Mouse (Mus musculus): ENCODE measurements around the gene Emilin2. TPM values are rescaled to one million over a fixed set of nuclear protein-coding genes. Genes with fewer than 3 reads are reported as not detected.
A peak's percentile ranks its signal among the peaks of the same experiment; 100 is the strongest.

Emilin2 gene
- total RNA-seq, 2 experiments from 2014 or later: 1.9 to 2.3 TPM

GRCm38 (mm10) chr17:71213666-71214065, 98.1 kb downstream of the Emilin2 start:
- no peak overlapping the region for H3K4me3 ChIP-seq
- H3K27ac ChIP-seq: no peak overlapping the region
- no peak for TF ChIP-seq CTCF (conservative IDR thresholded peaks at IDR 0.05)
- DNase-seq (ENCODE audit: low spot score in 2 of 2): no peak

DNA sequence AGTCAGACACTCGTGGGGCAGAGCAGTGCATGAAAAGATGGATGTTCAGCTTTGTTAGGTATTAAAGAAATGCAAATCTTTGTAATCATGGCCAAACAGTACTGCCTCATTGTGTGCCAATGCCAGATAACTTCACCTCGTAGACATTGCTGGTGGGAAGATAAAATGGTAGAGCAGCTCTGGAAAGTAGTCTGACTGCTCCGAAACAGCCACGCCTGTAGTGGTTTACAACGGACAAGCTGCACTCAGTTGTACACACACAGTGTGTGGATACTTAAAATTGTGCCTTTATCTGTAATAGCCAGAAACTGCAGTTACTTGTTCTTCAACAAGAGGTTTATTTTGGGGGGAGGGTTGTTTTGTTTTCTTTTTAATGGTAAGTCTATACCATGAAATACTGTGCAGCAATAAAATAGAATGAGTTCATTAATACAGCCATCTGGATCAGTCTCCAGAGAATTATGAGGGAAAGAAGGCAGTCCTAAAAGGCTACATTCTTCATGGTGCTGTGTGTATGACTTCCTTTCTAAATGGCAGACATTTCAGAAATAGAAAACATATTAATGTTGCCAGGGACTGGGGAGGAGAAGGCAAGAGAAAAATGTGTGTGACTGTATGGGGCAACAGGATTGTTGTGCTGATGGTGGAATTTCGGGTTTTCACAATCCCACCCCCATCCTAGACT, 99.7 kb downstream of the Emilin2 start:
- H3K4me3 ChIP-seq: no peak overlapping the region
- DNase-seq (ENCODE audit: low spot score in 2 of 2): no peak
- TF ChIP-seq CTCF (conservative IDR thresholded peaks at IDR 0.05): no peak
- no peak overlapping the region for H3K27ac ChIP-seq

DNA sequence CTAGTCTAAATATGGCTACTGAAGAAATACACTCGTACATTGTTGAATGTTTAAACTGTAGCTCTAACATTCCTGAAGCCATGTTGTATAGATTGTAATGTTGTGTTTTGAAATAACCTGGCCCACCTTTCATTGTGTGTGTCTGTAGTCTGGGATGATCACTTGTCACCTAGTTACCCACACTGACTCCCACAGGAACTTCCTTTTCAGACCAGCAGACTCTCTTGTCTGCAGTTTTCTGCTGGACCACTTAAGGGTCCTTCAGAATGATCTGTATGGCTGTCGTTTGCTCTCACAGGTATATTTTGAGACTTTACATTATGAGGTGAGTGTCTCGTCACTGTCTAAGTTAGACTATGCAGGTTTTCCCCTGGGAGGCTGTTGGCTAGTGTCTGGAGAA, 101.8 kb downstream of the Emilin2 start:
- no peak for DNase-seq (ENCODE audit: low spot score in 2 of 2)
- Histone ChIP-seq H3K4me3 (no peak overlapping the region), H3K27ac (no peak overlapping the region)
- no peak for TF ChIP-seq CTCF (conservative IDR thresholded peaks at IDR 0.05)

DNA sequence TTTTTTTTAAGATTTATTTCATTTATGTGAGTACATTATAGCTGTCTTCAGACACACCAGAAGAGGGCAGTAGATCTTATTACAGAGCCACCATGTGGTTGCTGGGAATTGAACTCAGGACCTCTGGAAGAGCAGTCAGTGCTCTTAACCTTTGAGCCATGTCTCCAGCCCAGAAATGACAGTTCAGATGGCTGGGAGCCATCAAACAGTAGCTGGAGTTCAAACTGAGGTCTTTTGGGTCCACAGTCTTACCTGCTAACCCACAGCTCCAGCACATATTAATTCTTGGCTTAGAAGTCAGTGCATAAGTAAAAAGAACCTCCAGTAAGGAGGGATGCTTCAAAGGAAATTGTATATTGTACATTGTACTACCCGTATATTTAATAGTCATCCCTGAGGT, 102.9 kb downstream of the Emilin2 start:
- no peak overlapping the region for H3K4me3 ChIP-seq
- peak; percentile 31; the same call in 1 of the 2 replicates for TF ChIP-seq CTCF (conservative IDR thresholded peaks at IDR 0.05)
- no peak for DNase-seq (ENCODE audit: low spot score in 2 of 2)
- H3K27ac ChIP-seq: no peak overlapping the region

GRCm38 (mm10) chr17:71208376-71208775, 103.4 kb downstream of the Emilin2 start:
- no peak for TF ChIP-seq CTCF (conservative IDR thresholded peaks at IDR 0.05)
- Histone ChIP-seq H3K27ac (no peak overlapping the region), H3K4me3 (no peak overlapping the region)
- DNase-seq (ENCODE audit: low spot score in 2 of 2): no peak

- no peak for TF ChIP-seq CTCF (conservative IDR thresholded peaks at IDR 0.05)
- Histone ChIP-seq H3K4me3 (no peak overlapping the region), H3K27ac (no peak overlapping the region)
- DNase-seq (ENCODE audit: low spot score in 2 of 2): no peak
Measured at GRCm38 (mm10) chr17:71207268-71207667, 104.5 kb downstream of the Emilin2 start.

GRCm38 (mm10) chr17:71206136-71206893, 105.5 kb downstream of the Emilin2 start:
- no peak overlapping the region for H3K27ac ChIP-seq
- TF ChIP-seq CTCF (conservative IDR thresholded peaks at IDR 0.05): no peak
- H3K4me3 ChIP-seq: no peak overlapping the region
- no peak for DNase-seq (ENCODE audit: low spot score in 2 of 2)

GRCm38 (mm10) chr17:71204809-71205091, 107.0 kb downstream of the Emilin2 start:
- TF ChIP-seq CTCF (conservative IDR thresholded peaks at IDR 0.05): no peak
- Histone ChIP-seq H3K4me3 (no peak overlapping the region), H3K27ac (no peak overlapping the region)
- DNase-seq (ENCODE audit: low spot score in 2 of 2): no peak

- no peak for TF ChIP-seq CTCF (conservative IDR thresholded peaks at IDR 0.05)
- Histone ChIP-seq H3K27ac (no peak overlapping the region), H3K4me3 (no peak overlapping the region)
- no peak for DNase-seq (ENCODE audit: low spot score in 2 of 2)
Measured at GRCm38 (mm10) chr17:71203998-71204808, 107.6 kb downstream of the Emilin2 start.

Other genes with a start within 250 kb of the Emilin2 start
- 100 to 1,000 TPM in 1 of 2 experiments, 10 to 100 TPM in 1; 95.8 to 109 TPM for gene Lpin2, start 129.4 kb downstream of the Emilin2 start, total RNA-seq (2021)
- gene Gm4707, start 147.9 kb upstream of the Emilin2 start, total RNA-seq (2021): 1 to 10 TPM; 1.3 to 2.6 TPM
- 10 to 100 TPM; 34.6 to 40.0 TPM for gene Smchd1, start 163.4 kb upstream of the Emilin2 start, total RNA-seq (2021)
- gene Ndc80, start 214.9 kb upstream of the Emilin2 start, total RNA-seq (2021): under 1 TPM; 0.49 to 0.90 TPM
- 1 to 10 TPM in 1 of 2 experiments, under 1 TPM in 1; 1.00 to 1.2 TPM for gene Spdya, start 240.1 kb upstream of the Emilin2 start, total RNA-seq (2021)

Measured in layer of hippocampus, adult 2 months (tissue).